Mouse (Mus musculus) liver, adult 2 months (tissue): ENCODE measurements around the gene Tnfsf11.

ENCODE experiments used
- CTCF ChIP-seq: fragments of 200-500 bp; IDR thresholded peaks from 2 replicates; pipeline ENCODE4 v1.5.1; 2011; ENCODE audit warnings: low read depth, low read length, control low read depth
- POLR2A ChIP-seq: fragments of 200-500 bp; IDR thresholded peaks from 2 replicates; pipeline ENCODE4 v1.6.1; 2011; ENCODE audit warnings: low read length, control low read depth; ENCODE audit not compliant: insufficient read depth; ENCODE audit errors: extremely low read depth

DNA sequence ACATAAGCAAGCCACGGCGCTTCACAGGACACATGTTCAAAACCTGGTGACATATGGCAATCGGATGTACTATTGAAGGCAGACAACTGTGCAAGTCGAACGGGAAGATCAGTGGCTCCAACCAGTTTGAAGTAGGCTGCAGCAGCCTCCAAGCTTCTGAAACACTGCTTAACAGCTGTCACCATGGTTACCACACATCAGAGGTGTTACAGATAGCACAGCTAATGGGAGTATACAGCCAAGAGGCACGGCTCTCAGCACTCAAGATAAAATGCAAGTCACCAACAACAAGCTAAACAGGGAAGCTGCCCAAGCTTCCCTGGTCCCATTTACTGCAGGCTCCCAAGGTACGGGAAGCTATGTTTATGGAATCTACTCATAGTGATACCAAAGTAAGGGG, 46.6 kb downstream of the Tnfsf11 start:
- TF ChIP-seq CTCF (no peak), POLR2A (no peak)
